Mouse (Mus musculus) cerebellum, adult 11-12 months (tissue): Measurements from ENCODE around the gene Gm7694.
A peak's percentile ranks its signal among the peaks of the same experiment; 100 is the strongest.

Source experiments
- DNase-seq: peaks from one replicate; pipeline ENCODE4 v3.0.0; 2022

Gene Gm7694

GRCm38 (mm10) chr1:170277016-170277415, 29.1 kb downstream of the Gm7694 start, which contains the start of gene Sh2d1b1:
Sh2d1b1 (plus strand) TSS chr1:170277320.
- no peak for DNase-seq

GRCm38 (mm10) chr1:170273252-170273651, 32.9 kb downstream of the Gm7694 start:
- DNase-seq, result no peak

DNA sequence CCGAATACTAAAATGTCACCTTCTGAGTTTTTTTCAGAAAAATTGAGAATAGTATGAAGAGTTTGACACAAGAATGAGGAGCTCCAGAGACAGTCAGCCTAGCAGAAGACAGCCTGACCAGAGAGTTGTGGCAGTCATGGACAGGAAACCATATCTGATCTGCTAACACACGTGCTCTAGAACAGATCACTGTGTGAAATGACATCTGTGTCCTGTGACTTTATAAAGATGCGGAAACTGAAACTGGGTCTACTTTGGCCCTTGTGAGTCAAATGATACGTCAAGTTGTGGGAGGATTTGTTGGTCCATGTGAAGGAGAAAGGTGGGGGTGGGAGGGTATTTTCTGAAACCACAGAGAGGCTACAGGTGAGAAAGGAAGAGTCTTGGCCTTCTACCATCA, 35.4 kb downstream of the Gm7694 start:
- no peak for DNase-seq

- DNase-seq, result no peak
Measured at GRCm38 (mm10) chr1:170270281-170270680, 35.9 kb downstream of the Gm7694 start.

GRCm38 (mm10) chr1:170255560-170255910, 50.6 kb downstream of the Gm7694 start:
- DNase-seq, result peak; percentile 90

DNA sequence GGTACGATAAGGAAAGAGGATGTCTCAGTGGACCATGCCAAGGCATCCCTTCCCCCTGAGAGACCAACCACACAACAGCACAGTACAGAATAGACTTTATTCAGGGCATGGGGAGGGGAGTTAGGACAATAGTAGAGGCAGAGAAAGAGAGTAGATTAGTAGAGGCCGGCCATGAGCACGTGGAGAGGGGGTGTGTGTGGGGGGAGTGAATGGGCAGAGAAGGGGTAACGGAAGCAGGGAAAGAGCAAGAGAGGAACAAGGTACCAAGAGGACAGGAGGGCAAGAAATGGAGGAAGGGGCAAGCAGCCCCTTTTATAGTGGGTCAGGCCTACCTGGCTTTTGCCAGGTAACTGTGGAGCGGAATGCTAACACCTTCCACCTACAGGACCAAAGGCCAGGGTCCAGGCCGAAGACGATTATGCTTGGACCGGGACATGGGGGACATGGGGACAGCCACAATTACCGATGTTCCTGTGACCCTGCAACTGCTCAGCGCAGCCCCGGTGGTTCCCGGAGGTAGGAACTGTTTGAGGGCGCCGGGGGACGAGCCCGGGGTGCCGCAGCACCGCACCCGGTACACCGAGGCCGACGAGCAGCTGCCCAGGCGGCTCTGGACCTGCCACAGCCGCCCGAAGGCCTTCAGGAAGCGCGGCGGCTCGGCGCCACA, 51.1 kb downstream of the Gm7694 start:
- DNase-seq, result no peak
